Mouse (Mus musculus): ENCODE measurements around the gene Nepn. TPM values are rescaled to one million over a fixed set of nuclear protein-coding genes. Genes with fewer than 3 reads are reported as not detected.

Nepn gene
- polyA plus RNA-seq (2017; shearing (Covaris generic)): not detected

DNA sequence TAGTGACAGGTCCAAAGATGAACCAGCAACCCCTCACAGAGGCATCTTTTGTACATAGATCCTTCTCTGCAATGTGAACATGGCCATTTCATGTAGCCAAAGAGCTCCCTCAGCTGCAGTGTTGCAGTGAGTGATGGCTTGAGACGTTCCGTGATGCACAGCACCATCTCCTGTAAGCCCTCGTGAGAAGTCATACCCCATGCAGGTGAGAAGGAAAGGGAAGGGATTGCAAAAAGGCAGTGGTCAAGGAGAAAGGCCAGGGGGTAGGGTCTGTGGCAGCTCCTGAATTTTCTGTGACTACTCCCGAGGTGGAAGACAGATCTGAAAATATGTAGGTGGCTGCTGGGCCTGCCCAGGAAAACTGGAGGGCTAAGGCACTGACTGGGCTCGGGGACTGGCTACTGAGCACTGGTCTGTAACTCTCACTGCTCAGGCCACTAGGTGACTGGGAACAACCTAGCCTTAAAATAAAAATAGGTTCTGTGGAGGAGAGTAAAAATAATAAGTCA, at the start of gene Nepn:
Gene Nepn, plus strand, starts transcription at position 51 of the 509 bp plus-strand sequence.

DNA sequence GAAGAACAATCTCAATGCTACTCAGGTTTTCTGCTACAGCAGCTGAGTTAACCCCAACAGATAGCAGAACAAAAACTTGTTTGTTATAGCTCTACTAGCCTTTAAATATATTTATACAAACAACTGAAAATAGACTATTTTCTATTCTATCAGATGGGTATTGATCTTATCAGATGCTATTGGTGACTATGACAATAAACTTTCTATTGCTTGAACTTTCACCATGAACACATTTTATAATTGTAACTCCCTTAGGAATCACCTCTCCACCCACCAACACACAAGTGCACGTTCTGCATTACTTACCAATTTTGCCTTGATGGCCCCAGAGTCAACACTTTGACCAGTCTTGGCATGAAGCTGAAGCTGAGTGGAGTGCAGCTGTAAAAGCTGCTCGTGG, 30.3 kb upstream of the Nepn start, which contains the start of gene Gm26741:
Gene Gm26741, plus strand, starts transcription at position 301 of the 400 bp plus-strand sequence.

GRCm38 (mm10) chr10:52381845-52382591, 6.8 kb upstream of the Nepn start, which contains the start of gene Gopc:
Gene Gopc (minus strand): TSS chr10:52382124.

GRCm38 (mm10) chr10:52417299-52417997, 28.7 kb downstream of the Nepn start, which contains the start of gene Nus1:
Gene Nus1 (plus strand): TSS chr10:52417547.

Other genes with a start within 250 kb of the Nepn start
- under 1 TPM; 0.06 to 0.17 TPM for gene Ros1, start 193.7 kb upstream of the Nepn start, polyA plus RNA-seq (2017; shearing (Covaris generic))
- under 1 TPM; 0.05 to 0.84 TPM for gene Dcbld1, start 155.4 kb upstream of the Nepn start, polyA plus RNA-seq (2017; shearing (Covaris generic))
- not detected for gene Gm26741, start 30.2 kb upstream of the Nepn start, polyA plus RNA-seq (2017; shearing (Covaris generic))
- gene Gopc, start 6.8 kb upstream of the Nepn start, polyA plus RNA-seq (2017; shearing (Covaris generic)): 10 to 100 TPM; 27.1 to 39.0 TPM
- gene Nus1, start 28.6 kb downstream of the Nepn start, polyA plus RNA-seq (2017; shearing (Covaris generic)): 10 to 100 TPM; 13.2 to 18.5 TPM